In the genomic region with DNA sequence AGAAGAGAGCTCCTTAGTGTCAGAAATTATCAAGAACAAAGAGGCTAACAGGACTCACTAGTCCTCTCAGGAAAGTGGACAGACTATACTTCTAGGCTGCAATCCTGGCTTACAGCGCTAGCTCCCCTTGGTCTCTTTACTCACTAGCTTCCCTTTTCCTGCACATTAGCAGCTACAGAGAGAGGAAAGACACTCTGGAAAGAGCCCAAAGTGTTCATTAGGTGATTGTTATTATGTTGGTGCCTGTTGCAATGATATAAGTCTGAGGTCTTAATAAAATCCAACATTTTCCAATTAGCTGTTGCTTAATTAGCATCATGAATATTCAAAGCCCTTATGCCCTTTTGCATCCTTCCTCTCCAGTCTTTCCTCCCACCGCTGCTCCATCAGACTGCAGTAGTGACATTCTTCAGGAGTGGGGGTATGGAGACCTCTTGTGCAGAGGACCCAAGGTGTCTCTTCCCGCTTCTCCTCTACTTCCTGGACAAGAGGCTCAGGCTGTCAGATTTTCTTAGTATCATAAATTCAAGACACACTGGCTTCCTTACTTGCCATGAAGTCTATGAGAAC, we compare ENCODE assay signal across 19 mouse cellular contexts. TPM values are rescaled to one million over a fixed set of nuclear protein-coding genes. Genes with fewer than 3 reads are reported as not detected.
"Had no signal": no experiment of that assay in that cellular context is flagged by ENCODE, and none has a peak within 500 bp of the region (broad histone marks: within the 10 kb centered on the region; RNA-seq: fewer than 3 reads in every experiment).

No protein-coding gene starts in this region.

- H3K27me3 ChIP-seq: kidney, embryonic 15.5 days; liver, embryonic 13.5 days; neural tube, embryonic 13.5 days; stomach, embryonic 15.5 days had no signal

- DNase-seq: kidney, postnatal 10 days; kidney, postnatal 36 days; layer of hippocampus, postnatal 36 days; liver, embryonic 13.5 days; lung, adult 2 months; lung, postnatal 14 days; lung, postnatal 4 days; midbrain, embryonic 14.5 days; retina, postnatal 1 day; right cerebral cortex, postnatal 25 days; spleen, adult 18-20 months; thymus, postnatal 36 days had no signal

- H3K4me2 ChIP-seq: kidney, embryonic 15.5 days; liver, embryonic 13.5 days; midbrain, embryonic 11.5 days; neural tube, embryonic 13.5 days; stomach, embryonic 15.5 days had no signal

- H3K4me3 ChIP-seq: kidney, embryonic 15.5 days; left cerebral cortex, adult 2 months; liver, embryonic 13.5 days; myocyte; neural tube, embryonic 13.5 days; stomach, embryonic 15.5 days had no signal

- H3K9me3 ChIP-seq: kidney, embryonic 15.5 days; liver, embryonic 13.5 days; neural tube, embryonic 13.5 days; stomach, embryonic 15.5 days had no signal

- H3K9ac ChIP-seq: kidney, embryonic 15.5 days; liver, embryonic 13.5 days; neural tube, embryonic 13.5 days; stomach, embryonic 15.5 days had no signal

- H3K27ac ChIP-seq: kidney, embryonic 15.5 days; left cerebral cortex, adult 2 months; liver, embryonic 13.5 days; neural tube, embryonic 13.5 days; stomach, embryonic 15.5 days had no signal

- H3K36me3 ChIP-seq: kidney, embryonic 15.5 days; liver, embryonic 13.5 days; neural tube, embryonic 13.5 days; stomach, embryonic 15.5 days had no signal

- H3K4me1 ChIP-seq: kidney, embryonic 15.5 days; liver, embryonic 13.5 days; neural tube, embryonic 13.5 days; stomach, embryonic 15.5 days had no signal

RNA-seq across cellular contexts. Expression of a gene that starts 38.5 kb away (rescaled TPM):
- polyA plus RNA-seq: liver, adult 2 months had no signal
